Mouse (Mus musculus) limb, embryonic 13.5 days (tissue): Measurements from ENCODE around the gene Gabrb2. TPM values are rescaled to one million over a fixed set of nuclear protein-coding genes. Genes with fewer than 3 reads are reported as not detected.

Source experiments
- ATAC-seq: fragments of 200-750 bp; cut with Nextera tagmentation; 2 replicates; pipeline ENCODE4 v1.8.0; 2017; ENCODE audit warnings: low read depth, moderate number of reproducible peaks, moderate TSS enrichment; ENCODE audit not compliant: low FRiP score
- H3K27ac ChIP-seq: fragments of 300-500 bp; sonication (generic); 2 replicates; pipeline ENCODE4 v1.5.1; 2015; ENCODE audit warnings: inconsistent platforms, mild to moderate bottlenecking, moderate library complexity
- H3K27me3 ChIP-seq: fragments of 300-500 bp; sonication (generic); 2 replicates; pipeline ENCODE4 v1.6.1; 2015; ENCODE audit warnings: mild to moderate bottlenecking, inconsistent platforms
- H3K36me3 ChIP-seq: fragments of 300-500 bp; sonication (generic); 2 replicates; pipeline ENCODE4 v1.6.1; 2015; ENCODE audit warnings: inconsistent platforms, mild to moderate bottlenecking, moderate library complexity
- H3K4me1 ChIP-seq: fragments of 300-500 bp; sonication (generic); 2 replicates; pipeline ENCODE4 v1.6.1; 2015; ENCODE audit warnings: inconsistent platforms
- H3K4me2 ChIP-seq: fragments of 300-500 bp; sonication (generic); replicated peaks from 2 replicates; pipeline ENCODE4 v1.6.1; 2015; ENCODE audit warnings: inconsistent platforms, mild to moderate bottlenecking, moderate library complexity
- H3K4me3 ChIP-seq: fragments of 300-500 bp; sonication (generic); 2 replicates; pipeline ENCODE4 v1.5.1; 2015; ENCODE audit warnings: moderate library complexity, mild to moderate bottlenecking, inconsistent platforms
- H3K9ac ChIP-seq: fragments of 300-500 bp; sonication (generic); 2 replicates; pipeline ENCODE4 v1.6.1; 2015; ENCODE audit warnings: mild to moderate bottlenecking, inconsistent platforms
- H3K9me3 ChIP-seq: fragments of 300-500 bp; sonication (generic); 2 replicates; pipeline ENCODE4 v1.6.1; 2016; ENCODE audit warnings: inconsistent platforms
- WGBS: fragments of 180-500 bp; shearing (Covaris S2); methylation state at CpG from one replicate; pipeline ENCODE4 v1.1.7; 2015; 5-methylcytosine and 5-hydroxymethylcytosine counted together
- polyA plus RNA-seq: library from polyadenylated mRNA; unstranded; fragments of >200 nt; fragmentation: Nextera tagmentation; extraction: Ambion mirVana; gene quantifications from 2 replicates; pipeline ENCODE4 v1.2.1, GENCODE M21; 2015

The Gabrb2 gene
- polyA plus RNA-seq, 1 experiment from 2014 or later: 1.5 TPM

GRCm38 (mm10) chr11:42651572-42651971 lies 232.0 kb downstream of the Gabrb2 start:
- H3K9ac ChIP-seq: no peak overlapping the region
- H3K4me2 ChIP-seq: no peak overlapping the region
- H3K4me1 ChIP-seq: no peaks in the 10 kb centered on the region
- H3K27me3 ChIP-seq: no peaks in the 10 kb centered on the region
- H3K9me3 ChIP-seq: no peaks in the 10 kb centered on the region
- no peak for ATAC-seq
- no peak overlapping the region for H3K27ac ChIP-seq
- no peak overlapping the region for H3K4me3 ChIP-seq
- H3K36me3 ChIP-seq: no peaks in the 10 kb centered on the region

- Histone ChIP-seq H3K9me3 (no peaks in the 10 kb centered on the region), H3K27me3 (no peaks in the 10 kb centered on the region), H3K4me1 (no peaks in the 10 kb centered on the region), H3K4me3 (no peak overlapping the region), H3K9ac (no peak overlapping the region), H3K27ac (no peak overlapping the region), H3K4me2 (no peak overlapping the region), H3K36me3 (no peaks in the 10 kb centered on the region)
- ATAC-seq: no peak
- 40% methylated on average over 3 of the region's 3 CpGs for WGBS
Measured at GRCm38 (mm10) chr11:42654189-42654588, 234.6 kb downstream of the Gabrb2 start.

GRCm38 (mm10) chr11:42668657-42669056 lies 249.1 kb downstream of the Gabrb2 start:
- 85% methylated on average over 4 of the region's 4 CpGs for WGBS
- no peak for ATAC-seq
- H3K9me3 ChIP-seq: no peaks in the 10 kb centered on the region

More at GRCm38 (mm10) chr11:42668657-42669056, 249.1 kb downstream of the Gabrb2 start:
- Histone ChIP-seq H3K36me3 (no peaks in the 10 kb centered on the region), H3K4me3 (no peak overlapping the region), H3K9ac (no peak overlapping the region), H3K4me1 (no peaks in the 10 kb centered on the region), H3K27me3 (no peaks in the 10 kb centered on the region), H3K27ac (no peak overlapping the region), H3K4me2 (no peak overlapping the region)

Other genes with a start within 250 kb of the Gabrb2 start
- gene Gabra1, start 236.8 kb upstream of the Gabrb2 start, polyA plus RNA-seq: 1.4 and 1.5 TPM in 2 replicates
- gene Gabra6, start 98.7 kb upstream of the Gabrb2 start, polyA plus RNA-seq: not detected in 2 replicates